Mouse (Mus musculus) adrenal gland, adult 2 months (tissue): ENCODE results near the gene Pgm2l1. TPM values are rescaled to one million over a fixed set of nuclear protein-coding genes. Genes with fewer than 3 reads are reported as not detected.

Experiments used
- DNase-seq: peaks from one replicate; pipeline ENCODE4 v3.0.0; 2021
- polyA plus RNA-seq: library from polyadenylated mRNA; depleted of rRNA; stranded (reverse); fragments of >200 nt; gene quantifications from 2 replicates; pipeline ENCODE4 v1.2.3, GENCODE M21; 2012; rRNA removed
- total RNA-seq, 2 experiments: library from RNA; stranded (reverse); gene quantifications; 2 replicates each; pipeline ENCODE4 v1.2.3; 2021

The Pgm2l1 gene
- total and polyA plus RNA-seq, 3 experiments = 2.9 to 5.6 (median 4.1) TPM

- no peak for DNase-seq
Measured at GRCm38 (mm10) chr7:100295745-100296144, 68.6 kb downstream of the Pgm2l1 start.

GRCm38 (mm10) chr7:100296699-100297098, 69.5 kb downstream of the Pgm2l1 start:
- no peak for DNase-seq

- no peak for DNase-seq
Measured at GRCm38 (mm10) chr7:100298861-100299510, 71.8 kb downstream of the Pgm2l1 start.

GRCm38 (mm10) chr7:100301390-100301789, 74.2 kb downstream of the Pgm2l1 start:
- no peak for DNase-seq

GRCm38 (mm10) chr7:100302316-100302715, 75.1 kb downstream of the Pgm2l1 start:
- peak; percentile 63 for DNase-seq

- no peak for DNase-seq
Measured at GRCm38 (mm10) chr7:100305894-100306293, 78.7 kb downstream of the Pgm2l1 start.

GRCm38 (mm10) chr7:100307872-100308653, 80.9 kb downstream of the Pgm2l1 start:
- no peak for DNase-seq

GRCm38 (mm10) chr7:100309216-100309615, 82.0 kb downstream of the Pgm2l1 start:
- DNase-seq = no peak

- no peak for DNase-seq
Measured at GRCm38 (mm10) chr7:100309679-100310078, 82.5 kb downstream of the Pgm2l1 start.

GRCm38 (mm10) chr7:100310290-100310689, 83.1 kb downstream of the Pgm2l1 start:
- no peak for DNase-seq

GRCm38 (mm10) chr7:100312716-100313115, 85.5 kb downstream of the Pgm2l1 start:
- no peak for DNase-seq

- no peak for DNase-seq
Measured at GRCm38 (mm10) chr7:100316924-100317323, 89.7 kb downstream of the Pgm2l1 start.

- DNase-seq = no peak
Measured at GRCm38 (mm10) chr7:100317534-100317933, 90.3 kb downstream of the Pgm2l1 start.

- DNase-seq = no peak
Measured at GRCm38 (mm10) chr7:100323721-100324120, 96.5 kb downstream of the Pgm2l1 start.

- DNase-seq = no peak
Measured at GRCm38 (mm10) chr7:100325482-100325881, 98.3 kb downstream of the Pgm2l1 start.

- DNase-seq = no peak
Measured at GRCm38 (mm10) chr7:100327514-100327913, 100.3 kb downstream of the Pgm2l1 start.

Other genes with a start within 250 kb of the Pgm2l1 start
- gene Rnf169, start 246.9 kb upstream of the Pgm2l1 start, total RNA-seq = 10 to 100 TPM; 13.0 to 13.8 TPM
- 3.7 and 5.0 TPM in 2 replicates for gene Rnf169, start 246.9 kb upstream of the Pgm2l1 start, polyA plus RNA-seq
- gene Chrdl2, start 221.2 kb upstream of the Pgm2l1 start, total RNA-seq = not detected
- 0.33 TPM in 1 of 2 replicates, not detected in the other for gene Chrdl2, start 221.2 kb upstream of the Pgm2l1 start, polyA plus RNA-seq
- gene Pold3, start 105.8 kb upstream of the Pgm2l1 start, total RNA-seq = 10 to 100 TPM; 22.4 to 23.3 TPM
- gene Pold3, start 105.8 kb upstream of the Pgm2l1 start, polyA plus RNA-seq = 2.4 and 4.1 TPM in 2 replicates
- 1 to 10 TPM; 3.0 to 6.0 TPM for gene Lipt2, start 68.1 kb upstream of the Pgm2l1 start, total RNA-seq
- 12.9 and 15.5 TPM in 2 replicates for gene Lipt2, start 68.1 kb upstream of the Pgm2l1 start, polyA plus RNA-seq
- 1 to 10 TPM in 1 of 2 experiments, under 1 TPM in 1; 0.84 to 1.6 TPM for gene Kcne3, start 50.9 kb upstream of the Pgm2l1 start, total RNA-seq
- 1.6 and 2.7 TPM in 2 replicates for gene Kcne3, start 50.9 kb upstream of the Pgm2l1 start, polyA plus RNA-seq
- under 1 TPM; 0.23 to 0.79 TPM for gene P4ha3, start 58.1 kb downstream of the Pgm2l1 start, total RNA-seq
- gene P4ha3, start 58.1 kb downstream of the Pgm2l1 start, polyA plus RNA-seq = 0.26 and 0.52 TPM in 2 replicates
- 10 to 100 TPM; 16.5 to 20.3 TPM for gene C2cd3, start 144.8 kb downstream of the Pgm2l1 start, total RNA-seq
- gene C2cd3, start 144.8 kb downstream of the Pgm2l1 start, polyA plus RNA-seq = 16.9 and 17.7 TPM in 2 replicates
- 10 to 100 TPM; 60.9 to 69.9 TPM for gene Ppme1, start 144.9 kb downstream of the Pgm2l1 start, total RNA-seq
- 110 and 131 TPM in 2 replicates for gene Ppme1, start 144.9 kb downstream of the Pgm2l1 start, polyA plus RNA-seq
- 10 to 100 TPM; 22.7 to 58.7 TPM for gene Ucp3, start 245.6 kb downstream of the Pgm2l1 start, total RNA-seq
- gene Ucp3, start 245.6 kb downstream of the Pgm2l1 start, polyA plus RNA-seq = 17.0 and 35.6 TPM in 2 replicates